Mouse (Mus musculus) subcutaneous adipose tissue, adult 2 months (tissue): ENCODE results near the gene Olfr1150-ps1. TPM values are rescaled to one million over a fixed set of nuclear protein-coding genes. Genes with fewer than 3 reads are reported as not detected.

Experiments
- polyA plus RNA-seq: library from polyadenylated mRNA; depleted of rRNA; stranded (reverse); fragments of >200 nt; gene quantifications from 2 replicates; pipeline ENCODE4 v1.2.3, GENCODE M21; 2012; ENCODE audit warnings: low replicate concordance; rRNA removed

The Olfr1150-ps1 gene
- polyA plus RNA-seq = not detected in 2 replicates

DNA sequence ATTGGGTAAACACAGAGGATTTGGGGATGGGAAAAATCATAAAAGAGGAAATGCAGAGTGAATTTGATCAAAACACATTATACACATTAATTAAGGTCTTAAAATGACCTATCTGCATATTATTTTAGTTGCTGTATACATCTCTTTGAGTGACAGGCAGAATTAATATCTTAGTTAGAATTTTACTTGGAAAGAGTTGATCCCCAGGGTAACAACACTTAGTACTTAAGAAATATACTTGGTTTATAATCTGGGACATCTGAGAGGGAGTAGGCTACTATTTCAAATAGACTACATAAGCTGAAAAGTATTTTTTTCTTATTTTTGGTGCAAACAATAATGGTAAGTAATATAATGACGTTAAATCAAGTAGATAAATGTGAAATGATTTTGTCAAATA lies at the start of gene Olfr1150-ps1:
TSS of gene Olfr1150-ps1 (plus strand) at position 301 of the 400 bp plus-strand sequence.

GRCm38 (mm10) chr2:87800292-87800691 lies 43.5 kb upstream of the Olfr1150-ps1 start, which contains the start of gene Olfr1143:
Gene Olfr1143 (plus strand): TSS chr2:87800592.

GRCm38 (mm10) chr2:87809522-87809921 lies 34.3 kb upstream of the Olfr1150-ps1 start, which contains the start of gene Olfr1145:
Gene Olfr1145 (plus strand): TSS chr2:87809822.

GRCm38 (mm10) chr2:87830233-87830632 lies 13.6 kb upstream of the Olfr1150-ps1 start, which contains the start of gene Olfr1148:
Gene Olfr1148 (plus strand): TSS chr2:87830533.

GRCm38 (mm10) chr2:87855562-87855961 lies 11.8 kb downstream of the Olfr1150-ps1 start, which contains the start of gene Olfr1151:
Gene Olfr1151 (plus strand): TSS chr2:87855862.

GRCm38 (mm10) chr2:87866192-87866591 lies 22.4 kb downstream of the Olfr1150-ps1 start, which contains the start of gene Olfr1152:
Gene Olfr1152 (plus strand): TSS chr2:87866492.

DNA sequence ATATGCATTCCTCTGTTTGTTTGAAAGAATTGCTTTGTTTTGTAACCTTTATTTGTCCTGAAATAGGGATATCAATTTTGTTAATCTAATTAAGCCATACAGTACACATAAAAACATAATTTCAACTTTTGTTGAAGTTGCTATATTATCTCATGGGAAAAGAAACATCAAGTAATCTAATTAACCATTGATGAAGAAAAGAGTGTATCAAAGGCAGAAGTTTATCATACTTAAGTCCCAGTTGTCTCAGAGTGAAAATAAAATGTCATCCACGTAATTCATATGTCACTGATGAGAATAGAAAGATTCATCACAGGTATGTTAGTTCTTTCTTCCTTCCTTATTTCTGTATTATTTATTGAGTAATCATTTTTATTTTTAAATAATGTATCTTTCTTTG lies 50.9 kb downstream of the Olfr1150-ps1 start, which contains the start of gene Olfr1153:
TSS of gene Olfr1153 (plus strand) at position 301 of the 400 bp plus-strand sequence.

Other genes starting within 250 kb of the Olfr1150-ps1 start
- not detected in 2 replicates for gene Olfr1130, start 237.8 kb upstream of the Olfr1150-ps1 start, polyA plus RNA-seq
- not detected in 2 replicates for gene Olfr1131, start 216.9 kb upstream of the Olfr1150-ps1 start, polyA plus RNA-seq
- gene Olfr1132, start 206.5 kb upstream of the Olfr1150-ps1 start, polyA plus RNA-seq = not detected in 2 replicates
- not detected in 2 replicates for gene Olfr1133, start 196.6 kb upstream of the Olfr1150-ps1 start, polyA plus RNA-seq
- not detected in 2 replicates for gene Olfr1134, start 185.5 kb upstream of the Olfr1150-ps1 start, polyA plus RNA-seq
- not detected in 2 replicates for gene Olfr1135, start 170.3 kb upstream of the Olfr1150-ps1 start, polyA plus RNA-seq
- not detected in 2 replicates for gene Olfr1136, start 150.0 kb upstream of the Olfr1150-ps1 start, polyA plus RNA-seq
- gene Olfr1137, start 130.8 kb upstream of the Olfr1150-ps1 start, polyA plus RNA-seq = not detected in 2 replicates
- not detected in 2 replicates for gene Olfr1138, start 104.0 kb upstream of the Olfr1150-ps1 start, polyA plus RNA-seq
- gene Olfr1140, start 100.2 kb upstream of the Olfr1150-ps1 start, polyA plus RNA-seq = not detected in 2 replicates
- gene Olfr1141, start 90.0 kb upstream of the Olfr1150-ps1 start, polyA plus RNA-seq = not detected in 2 replicates
- not detected in 2 replicates for gene Olfr152, start 64.5 kb upstream of the Olfr1150-ps1 start, polyA plus RNA-seq
- gene Olfr1143, start 43.4 kb upstream of the Olfr1150-ps1 start, polyA plus RNA-seq = not detected in 2 replicates
- gene Olfr1145, start 34.2 kb upstream of the Olfr1150-ps1 start, polyA plus RNA-seq = not detected in 2 replicates
- gene Olfr1148, start 13.5 kb upstream of the Olfr1150-ps1 start, polyA plus RNA-seq = not detected in 2 replicates
- gene Olfr1151, start 11.9 kb downstream of the Olfr1150-ps1 start, polyA plus RNA-seq = not detected in 2 replicates
- not detected in 2 replicates for gene Olfr1152, start 22.5 kb downstream of the Olfr1150-ps1 start, polyA plus RNA-seq
- gene Olfr1153, start 51.0 kb downstream of the Olfr1150-ps1 start, polyA plus RNA-seq = not detected in 2 replicates
- gene Olfr1154, start 61.2 kb downstream of the Olfr1150-ps1 start, polyA plus RNA-seq = not detected in 2 replicates
- gene Olfr1155, start 101.1 kb downstream of the Olfr1150-ps1 start, polyA plus RNA-seq = not detected in 2 replicates
- gene Olfr1156, start 109.1 kb downstream of the Olfr1150-ps1 start, polyA plus RNA-seq = not detected in 2 replicates
- gene Olfr1157, start 124.3 kb downstream of the Olfr1150-ps1 start, polyA plus RNA-seq = not detected in 2 replicates
- gene Olfr74, start 130.7 kb downstream of the Olfr1150-ps1 start, polyA plus RNA-seq = not detected in 2 replicates
- gene Olfr1158, start 146.1 kb downstream of the Olfr1150-ps1 start, polyA plus RNA-seq = not detected in 2 replicates
- not detected in 2 replicates for gene Olfr1160, start 164.3 kb downstream of the Olfr1150-ps1 start, polyA plus RNA-seq
- not detected in 2 replicates for gene Olfr1161, start 178.8 kb downstream of the Olfr1150-ps1 start, polyA plus RNA-seq
- not detected in 2 replicates for gene Olfr73, start 193.7 kb downstream of the Olfr1150-ps1 start, polyA plus RNA-seq
- gene Olfr1162, start 207.1 kb downstream of the Olfr1150-ps1 start, polyA plus RNA-seq = not detected in 2 replicates
- gene Olfr1163, start 227.8 kb downstream of the Olfr1150-ps1 start, polyA plus RNA-seq = not detected in 2 replicates
- not detected in 2 replicates for gene Olfr1164, start 250.0 kb downstream of the Olfr1150-ps1 start, polyA plus RNA-seq